Mouse (Mus musculus): ENCODE data around the gene Sumf1. TPM values are rescaled to one million over a fixed set of nuclear protein-coding genes. Genes with fewer than 3 reads are reported as not detected.

Sumf1 gene
- polyA plus RNA-seq, 1 experiment from 2014 or later, result 28.4 TPM

- DNase-seq, result peak; percentile 16
- WGBS, result 68% methylated on average over 5 of the region's 5 CpGs
- Histone ChIP-seq H3K4me2 (peak overlapping the region; percentile 75; the same call in 1 of the 2 replicates), H3K27ac (ENCODE audit: low read depth) (no peak overlapping the region; the same call in 1 of the 2 replicates), H3K9me3 (ENCODE audit: low read depth, low read length) (no peaks in the 10 kb centered on the region), H3K9ac (no peak overlapping the region), H3K36me3 (ENCODE audit: insufficient read depth) (no peaks in the 10 kb centered on the region), H3K4me3 (ENCODE audit: low read depth, low read length) (no peak overlapping the region), H3K27me3 (ENCODE audit: insufficient read depth, low read length) (no peaks in the 10 kb centered on the region), H3K4me1 (ENCODE audit: insufficient read depth) (peaks cover 14% of the 10 kb centered on the region; the same call in 1 of the 2 replicates)
- ATAC-seq (ENCODE audit: insufficient read depth), result no peak
- no peak for TF ChIP-seq CTCF (IDR thresholded peaks at IDR 0.05; ENCODE audit: low read depth)
Measured at GRCm38 (mm10) chr6:108216091-108216490, 30.7 kb upstream of the Sumf1 start.

GRCm38 (mm10) chr6:108214294-108214925, 29.0 kb upstream of the Sumf1 start:
- ATAC-seq (ENCODE audit: insufficient read depth) (no peak), DNase-seq (peak; percentile 5)
- WGBS, result 11% methylated on average over 10 of the region's 10 CpGs
- H3K9ac ChIP-seq, result peak overlapping the region; percentile 60
- peak overlapping the region; percentile 72 for H3K4me3 ChIP-seq (ENCODE audit: low read depth, low read length)
- H3K36me3 ChIP-seq (ENCODE audit: insufficient read depth), result no peaks in the 10 kb centered on the region
- no peaks in the 10 kb centered on the region for H3K27me3 ChIP-seq (ENCODE audit: insufficient read depth, low read length)
- TF ChIP-seq CTCF (IDR thresholded peaks at IDR 0.05; ENCODE audit: low read depth), result no peak
- no peaks in the 10 kb centered on the region for H3K9me3 ChIP-seq (ENCODE audit: low read depth, low read length)
- H3K4me2 ChIP-seq, result peak overlapping the region; percentile 75
- no peak overlapping the region for H3K27ac ChIP-seq (ENCODE audit: low read depth)
- H3K4me1 ChIP-seq (ENCODE audit: insufficient read depth), result peaks cover 14% of the 10 kb centered on the region; the same call in 1 of the 2 replicates

DNA sequence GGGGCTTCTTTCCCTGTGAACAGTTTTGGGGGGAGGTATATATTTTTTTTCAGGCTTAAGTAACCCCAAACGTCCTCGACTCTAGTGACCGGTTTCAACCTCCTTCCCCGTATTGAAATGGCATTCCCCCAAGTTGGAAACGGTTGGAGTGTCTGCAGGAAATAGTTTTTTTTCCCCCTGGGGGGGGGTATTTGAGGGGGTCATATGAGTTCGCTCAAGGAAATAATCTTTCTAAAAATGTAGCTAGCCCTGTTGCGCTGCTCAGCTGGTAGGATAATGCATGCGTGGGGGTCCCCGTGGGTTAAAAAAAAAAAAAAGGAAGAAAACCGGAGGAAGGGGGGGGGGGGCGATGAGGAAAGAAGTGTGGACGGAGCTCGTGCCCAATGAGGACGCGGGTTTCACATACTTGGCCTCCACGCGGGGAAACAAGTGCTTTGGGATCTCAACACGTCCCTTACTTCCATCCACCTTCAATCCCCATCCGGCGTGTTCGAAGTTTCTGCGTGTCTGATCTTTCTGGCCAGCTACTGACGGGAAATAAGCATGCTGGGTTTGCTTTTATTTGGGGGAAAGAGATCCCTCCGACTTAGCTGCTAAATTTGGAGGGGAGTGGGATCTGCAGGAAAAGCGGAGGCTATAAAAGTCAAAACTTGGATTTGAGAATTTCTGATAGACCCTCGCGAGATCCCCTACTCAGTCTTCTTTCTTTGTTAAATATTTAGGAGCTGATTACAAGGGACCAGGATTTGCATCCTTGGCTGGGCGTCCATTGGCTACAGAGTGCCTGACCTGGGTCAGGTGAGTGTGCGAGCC, 28.3 kb upstream of the Sumf1 start:
- Histone ChIP-seq H3K4me2 (peak overlapping the region; percentile 75), H3K36me3 (ENCODE audit: insufficient read depth) (no peaks in the 10 kb centered on the region), H3K27me3 (ENCODE audit: insufficient read depth, low read length) (no peaks in the 10 kb centered on the region), H3K4me1 (ENCODE audit: insufficient read depth) (peaks cover 14% of the 10 kb centered on the region; the same call in 1 of the 2 replicates), H3K9ac (peak overlapping the region; percentile 60), H3K9me3 (ENCODE audit: low read depth, low read length) (no peaks in the 10 kb centered on the region), H3K27ac (ENCODE audit: low read depth) (peak overlapping the region; percentile 33; the same call in 1 of the 2 replicates), H3K4me3 (ENCODE audit: low read depth, low read length) (peak overlapping the region; percentile 72)
- under 1% methylated on average over 29 of the region's 29 CpGs for WGBS
- ATAC-seq (ENCODE audit: insufficient read depth) (no peak), DNase-seq (peak; percentile 65)
- TF ChIP-seq CTCF (IDR thresholded peaks at IDR 0.05; ENCODE audit: low read depth), result no peak

DNA sequence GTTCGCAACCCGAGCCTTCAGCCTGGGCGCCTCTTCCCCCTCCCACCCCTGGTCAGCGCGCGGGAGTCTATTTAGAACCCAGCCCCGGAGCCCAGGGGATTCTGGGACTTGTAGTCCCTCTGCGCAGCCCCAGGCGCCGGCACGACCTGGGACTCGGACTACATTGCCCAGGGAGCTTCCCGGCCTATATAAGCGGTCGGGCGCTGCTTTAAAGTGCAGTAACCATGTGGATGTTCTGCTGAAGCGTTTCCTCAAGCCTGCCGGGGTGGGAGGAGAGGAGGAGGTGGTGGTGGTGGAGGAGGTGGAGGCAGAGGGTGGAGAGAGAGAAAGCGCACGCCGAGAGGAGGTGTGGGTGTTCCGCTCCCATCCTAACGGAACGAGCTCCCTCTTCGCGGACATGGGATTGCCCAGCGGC, 27.5 kb upstream of the Sumf1 start, which contains the start of gene Itpr1:
Gene Itpr1, plus strand, starts transcription at position 216 of the 415 bp plus-strand sequence.
- H3K27me3 ChIP-seq (ENCODE audit: insufficient read depth, low read length), result no peaks in the 10 kb centered on the region
- H3K4me2 ChIP-seq, result peak within 1 kb of the TSS; percentile 75
- peak; percentile 99 for ATAC-seq (ENCODE audit: insufficient read depth)
- DNase-seq, result peak; percentile 99
- peaks cover 14% of the 10 kb centered on the region; the same call in 1 of the 2 replicates for H3K4me1 ChIP-seq (ENCODE audit: insufficient read depth)
- no peaks in the 10 kb centered on the region for H3K36me3 ChIP-seq (ENCODE audit: insufficient read depth)
- no peak for TF ChIP-seq CTCF (IDR thresholded peaks at IDR 0.05; ENCODE audit: low read depth)
- H3K9ac ChIP-seq, result peak within 1 kb of the TSS; percentile 60
- H3K27ac ChIP-seq (ENCODE audit: low read depth), result peak within 1 kb of the TSS; percentile 34; the same call in 1 of the 2 replicates
- WGBS, result under 1% methylated on average over 27 of the region's 27 CpGs
- H3K9me3 ChIP-seq (ENCODE audit: low read depth, low read length), result no peaks in the 10 kb centered on the region
- H3K4me3 ChIP-seq (ENCODE audit: low read depth, low read length), result peak within 1 kb of the TSS; percentile 72

DNA sequence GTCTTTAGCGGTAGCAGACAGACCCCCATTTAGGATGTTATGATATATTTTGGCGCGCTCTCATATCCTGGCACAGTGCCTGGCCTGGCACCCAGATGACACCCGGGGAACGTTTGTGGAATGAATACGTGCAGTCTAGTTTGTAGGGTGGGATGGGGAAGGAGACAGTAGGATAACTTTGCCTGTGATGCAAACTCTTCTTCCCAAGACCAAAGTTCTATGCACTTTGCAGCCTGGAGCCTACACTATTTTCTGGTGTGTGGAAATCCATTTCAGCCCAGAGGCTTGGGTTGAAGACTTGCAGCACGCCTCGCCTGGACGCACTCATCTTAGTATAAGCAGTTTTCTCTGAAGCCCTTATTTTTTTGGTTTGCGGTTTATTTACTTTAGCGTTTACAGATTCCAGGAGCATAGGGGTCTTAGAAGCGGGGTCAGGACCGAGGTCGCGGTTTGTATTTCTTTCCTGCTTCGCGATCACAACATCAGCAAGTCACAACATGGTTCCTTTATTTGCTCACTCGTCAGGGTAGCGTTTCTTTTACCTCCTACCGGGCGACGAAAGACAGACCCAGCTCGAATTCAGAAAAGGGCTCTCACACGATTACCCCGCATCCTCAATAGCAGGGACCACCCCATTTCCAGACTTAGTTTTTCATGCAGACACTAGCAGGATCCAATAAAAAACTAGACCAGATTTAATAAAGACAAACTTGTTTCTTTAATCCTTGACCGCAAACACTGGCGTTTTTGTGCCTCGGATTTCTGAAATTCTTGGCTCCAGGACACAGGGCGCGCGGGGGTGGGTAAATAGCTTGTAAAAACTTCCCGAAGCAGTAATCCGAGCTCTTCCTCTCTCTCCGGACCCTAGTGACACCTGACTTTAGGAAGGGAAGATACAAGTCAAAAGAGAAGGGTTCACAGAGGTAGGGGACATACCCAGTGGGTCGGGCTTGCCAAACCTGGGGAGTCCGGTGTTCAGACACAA, 26.8 kb upstream of the Sumf1 start:
- peak; percentile 59 for DNase-seq
- Histone ChIP-seq H3K36me3 (ENCODE audit: insufficient read depth) (no peaks in the 10 kb centered on the region), H3K9me3 (ENCODE audit: low read depth, low read length) (no peaks in the 10 kb centered on the region), H3K4me1 (ENCODE audit: insufficient read depth) (peaks cover 14% of the 10 kb centered on the region; the same call in 1 of the 2 replicates), H3K9ac (peak overlapping the region; percentile 40), H3K4me3 (ENCODE audit: low read depth, low read length) (peak overlapping the region; percentile 72), H3K4me2 (peak overlapping the region; percentile 75), H3K27me3 (ENCODE audit: insufficient read depth, low read length) (no peaks in the 10 kb centered on the region), H3K27ac (ENCODE audit: low read depth) (peak overlapping the region; percentile 34; the same call in 1 of the 2 replicates)
- no peak for TF ChIP-seq CTCF (IDR thresholded peaks at IDR 0.05; ENCODE audit: low read depth)
- peak; percentile 30 for ATAC-seq (ENCODE audit: insufficient read depth)
- 4% methylated on average over 36 of the region's 36 CpGs for WGBS

GRCm38 (mm10) chr6:108206914-108207566, 21.7 kb upstream of the Sumf1 start:
- ATAC-seq (ENCODE audit: insufficient read depth) (no peak), DNase-seq (no peak)
- WGBS, result 80% methylated on average over 5 of the region's 5 CpGs
- H3K27me3 ChIP-seq (ENCODE audit: insufficient read depth, low read length), result no peaks in the 10 kb centered on the region
- no peak overlapping the region for H3K9ac ChIP-seq
- H3K4me2 ChIP-seq, result no peak overlapping the region
- TF ChIP-seq CTCF (IDR thresholded peaks at IDR 0.05; ENCODE audit: low read depth), result no peak
- H3K27ac ChIP-seq (ENCODE audit: low read depth), result no peak overlapping the region
- H3K4me3 ChIP-seq (ENCODE audit: low read depth, low read length), result no peak overlapping the region
- H3K9me3 ChIP-seq (ENCODE audit: low read depth, low read length), result no peaks in the 10 kb centered on the region
- H3K36me3 ChIP-seq (ENCODE audit: insufficient read depth), result no peaks in the 10 kb centered on the region
- H3K4me1 ChIP-seq (ENCODE audit: insufficient read depth), result peaks cover 6% of the 10 kb centered on the region; the same call in 1 of the 2 replicates
